Mouse (Mus musculus) CD4-positive helper T cell, adult 2 months (primary cell): ENCODE data around the gene Scgb1b29.
"Not testable (repeated sequence)": the region's sequence is repeated elsewhere in the genome, so short reads cannot be mapped to it uniquely, and the experiment has no call there.

Experiments
- DNase-seq: peaks from one replicate; pipeline ENCODE4 v3.0.0-alpha.2; 2012; ENCODE audit warnings: low read depth, missing footprints, low spot score

Scgb1b29 gene

GRCm38 (mm10) chr7:32441241-32441640 lies at the start of gene Scgb1b29:
Scgb1b29 (plus strand) TSS chr7:32441541.
- not testable (repeated sequence) for DNase-seq

GRCm38 (mm10) chr7:32428636-32429035 lies 12.7 kb upstream of the Scgb1b29 start:
- DNase-seq: not testable (repeated sequence)
